Mouse (Mus musculus) midbrain, embryonic 15.5 days (tissue): Measurements from ENCODE around the gene Rab13. TPM values are rescaled to one million over a fixed set of nuclear protein-coding genes. Genes with fewer than 3 reads are reported as not detected.

ENCODE experiments used
- ATAC-seq: fragments of 200-750 bp; cut with Nextera tagmentation; replicated peaks from 2 replicates; pipeline ENCODE4 v1.8.0; 2017; ENCODE audit warnings: moderate TSS enrichment
- H3K27ac ChIP-seq: fragments of 300-500 bp; sonication (generic); 2 replicates; pipeline ENCODE4 v1.5.1; 2015; ENCODE audit warnings: mild to moderate bottlenecking, inconsistent platforms
- H3K27me3 ChIP-seq: fragments of 300-500 bp; sonication (generic); replicated peaks from 2 replicates; pipeline ENCODE4 v1.6.1; 2015; ENCODE audit warnings: inconsistent platforms
- H3K36me3 ChIP-seq: fragments of 300-500 bp; sonication (generic); replicated peaks from 2 replicates; pipeline ENCODE4 v1.6.1; 2015; ENCODE audit warnings: inconsistent platforms
- H3K4me1 ChIP-seq: fragments of 300-500 bp; sonication (generic); 2 replicates; pipeline ENCODE4 v1.6.1; 2015; ENCODE audit warnings: inconsistent platforms
- H3K4me2 ChIP-seq: fragments of 300-500 bp; sonication (generic); 2 replicates; pipeline ENCODE4 v1.6.1; 2015; ENCODE audit warnings: inconsistent platforms, mild to moderate bottlenecking, moderate library complexity
- H3K4me3 ChIP-seq: fragments of 300-500 bp; sonication (generic); 2 replicates; pipeline ENCODE4 v1.5.1; 2015; ENCODE audit warnings: mild to moderate bottlenecking, inconsistent platforms
- H3K9ac ChIP-seq: fragments of 300-500 bp; sonication (generic); 2 replicates; pipeline ENCODE4 v1.6.1; 2015; ENCODE audit warnings: mild to moderate bottlenecking, inconsistent platforms
- H3K9me3 ChIP-seq: fragments of 300-500 bp; sonication (generic); 2 replicates; pipeline ENCODE4 v1.6.1; 2016; ENCODE audit warnings: inconsistent platforms
- WGBS: fragments of 180-500 bp; shearing (Covaris S2); methylation state at CpG from one replicate; pipeline ENCODE4 v1.1.7; 2015; ENCODE audit warnings: mixed read lengths; 5-methylcytosine and 5-hydroxymethylcytosine counted together
- microRNA-seq: library from miRNA; unstranded; fragments of <30 nt; microRNA quantifications from one replicate; pipeline ENCODE4, GENCODE M21; 2016
- polyA plus RNA-seq: library from polyadenylated mRNA; unstranded; fragments of >200 nt; fragmentation: Nextera tagmentation; extraction: Ambion mirVana; gene quantifications from 2 replicates; pipeline ENCODE4 v1.2.1, GENCODE M21; 2015

The Rab13 gene
- polyA plus RNA-seq, 1 experiment from 2014 or later: 26.0 TPM

GRCm38 (mm10) chr3:90265932-90266741, 52.6 kb downstream of the Rab13 start:
- WGBS: 27% methylated on average over 16 of the region's 16 CpGs

GRCm38 (mm10) chr3:90266901-90267775, 53.6 kb downstream of the Rab13 start:
- H3K27ac ChIP-seq: no peak overlapping the region
- H3K4me1 ChIP-seq: peaks cover 14% of the 10 kb centered on the region
- peaks cover 21% of the 10 kb centered on the region for H3K36me3 ChIP-seq
- no peaks in the 10 kb centered on the region for H3K27me3 ChIP-seq
- H3K4me2 ChIP-seq: peak overlapping the region; percentile 78; the same call in 1 of the 2 replicates
- no peak for ATAC-seq
- H3K9ac ChIP-seq: no peak overlapping the region
- H3K4me3 ChIP-seq: no peak overlapping the region
- no peaks in the 10 kb centered on the region for H3K9me3 ChIP-seq
- WGBS: 91% methylated on average over 20 of the region's 20 CpGs

More at GRCm38 (mm10) chr3:90265932-90266741, 52.6 kb downstream of the Rab13 start:
- H3K27me3 ChIP-seq: no peaks in the 10 kb centered on the region
- H3K4me1 ChIP-seq: peaks cover 14% of the 10 kb centered on the region
- H3K9ac ChIP-seq: peak overlapping the region; percentile 85
- H3K4me2 ChIP-seq: peak overlapping the region; percentile 78
- peaks cover 27% of the 10 kb centered on the region for H3K36me3 ChIP-seq
- peak; percentile 63 for ATAC-seq
- H3K9me3 ChIP-seq: no peaks in the 10 kb centered on the region
- peak overlapping the region; percentile 95 for H3K27ac ChIP-seq
- H3K4me3 ChIP-seq: peak overlapping the region; percentile 82

- H3K4me3 ChIP-seq: no peak overlapping the region
- no peak overlapping the region for H3K9ac ChIP-seq
- no peaks in the 10 kb centered on the region for H3K27me3 ChIP-seq
- 97% methylated on average over 11 of the region's 11 CpGs for WGBS
- peaks cover 16% of the 10 kb centered on the region; the same call in 1 of the 2 replicates for H3K36me3 ChIP-seq
- no peak overlapping the region for H3K4me2 ChIP-seq
- H3K27ac ChIP-seq: no peak overlapping the region
- no peaks in the 10 kb centered on the region for H3K9me3 ChIP-seq
- H3K4me1 ChIP-seq: peaks cover 14% of the 10 kb centered on the region
- ATAC-seq: no peak
These were observed 54.7 kb downstream of the Rab13 start for GRCm38 (mm10) chr3:90268190-90268589.

- ATAC-seq: no peak
- Histone ChIP-seq H3K27me3 (no peaks in the 10 kb centered on the region), H3K9ac (no peak overlapping the region), H3K4me2 (no peak overlapping the region), H3K4me3 (no peak overlapping the region), H3K27ac (no peak overlapping the region), H3K4me1 (peaks cover 14% of the 10 kb centered on the region), H3K9me3 (no peaks in the 10 kb centered on the region), H3K36me3 (peaks cover 12% of the 10 kb centered on the region; the same call in 1 of the 2 replicates)
- 88% methylated on average over 16 of the region's 16 CpGs for WGBS
These were observed 55.5 kb downstream of the Rab13 start for GRCm38 (mm10) chr3:90268971-90269370.

- no peak overlapping the region for H3K9ac ChIP-seq
- no peaks in the 10 kb centered on the region for H3K9me3 ChIP-seq
- no peaks in the 10 kb centered on the region for H3K27me3 ChIP-seq
- peaks cover 17% of the 10 kb centered on the region; the same call in 1 of the 2 replicates for H3K36me3 ChIP-seq
- no peak for ATAC-seq
- H3K4me2 ChIP-seq: no peak overlapping the region
- WGBS: 95% methylated on average over 8 of the region's 8 CpGs
- no peak overlapping the region for H3K4me3 ChIP-seq
- peaks cover 10% of the 10 kb centered on the region for H3K4me1 ChIP-seq
- H3K27ac ChIP-seq: no peak overlapping the region
These were observed 57.3 kb downstream of the Rab13 start for GRCm38 (mm10) chr3:90270784-90271183.

- H3K27ac ChIP-seq: no peak overlapping the region
- no peak overlapping the region for H3K9ac ChIP-seq
- H3K4me1 ChIP-seq: no peaks in the 10 kb centered on the region
- no peak overlapping the region for H3K4me2 ChIP-seq
- H3K27me3 ChIP-seq: no peaks in the 10 kb centered on the region
- ATAC-seq: no peak
- H3K9me3 ChIP-seq: no peaks in the 10 kb centered on the region
- WGBS: 73% methylated on average over 9 of the region's 9 CpGs
- H3K4me3 ChIP-seq: no peak overlapping the region
- H3K36me3 ChIP-seq: peaks cover 25% of the 10 kb centered on the region; the same call in 1 of the 2 replicates
These were observed 58.7 kb downstream of the Rab13 start for GRCm38 (mm10) chr3:90272170-90272569.

- no peak overlapping the region for H3K9ac ChIP-seq
- H3K4me2 ChIP-seq: no peak overlapping the region
- H3K4me1 ChIP-seq: no peaks in the 10 kb centered on the region
- H3K27me3 ChIP-seq: no peaks in the 10 kb centered on the region
- H3K36me3 ChIP-seq: peaks cover 25% of the 10 kb centered on the region; the same call in 1 of the 2 replicates
- 94% methylated on average over 22 of the region's 22 CpGs for whole genome bisulfite sequencing
- H3K4me3 ChIP-seq: no peak overlapping the region
- no peak overlapping the region for H3K27ac ChIP-seq
- H3K9me3 ChIP-seq: no peaks in the 10 kb centered on the region
- no peak for ATAC-seq
These were observed 60.4 kb downstream of the Rab13 start for GRCm38 (mm10) chr3:90273855-90274254.

GRCm38 (mm10) chr3:90275286-90275685, 61.8 kb downstream of the Rab13 start:
- Histone ChIP-seq H3K36me3 (peaks cover 36% of the 10 kb centered on the region), H3K9ac (no peak overlapping the region), H3K4me2 (no peak overlapping the region), H3K4me1 (no peaks in the 10 kb centered on the region), H3K27me3 (no peaks in the 10 kb centered on the region), H3K27ac (no peak overlapping the region), H3K4me3 (no peak overlapping the region), H3K9me3 (no peaks in the 10 kb centered on the region)
- ATAC-seq: no peak
- 94% methylated on average over 11 of the region's 11 CpGs for WGBS

Small RNAs within 50 kb of the gene (microRNA-seq; reads per million reads assigned to microRNA genes)
- gene Mir7012: not detected

Other genes starting within 250 kb of the Rab13 start
- 106 and 121 TPM in 2 replicates for gene Hax1, start 214.9 kb upstream of the Rab13 start, polyA plus RNA-seq
- gene 4933434E20Rik, start 162.1 kb upstream of the Rab13 start, polyA plus RNA-seq: 205 and 210 TPM in 2 replicates
- 126 and 135 TPM in 2 replicates for gene Ubap2l, start 161.1 kb upstream of the Rab13 start, polyA plus RNA-seq
- gene Tpm3, start 141.0 kb upstream of the Rab13 start, polyA plus RNA-seq: 382 TPM in 2 replicates
- gene Nup210l, start 109.6 kb upstream of the Rab13 start, polyA plus RNA-seq: 0.26 and 0.43 TPM in 2 replicates
- gene Rps27, start within 50 bp of the Rab13 start, polyA plus RNA-seq: 731 and 753 TPM in 2 replicates
- gene Jtb, start 17.9 kb downstream of the Rab13 start, polyA plus RNA-seq: 90.6 and 94.3 TPM in 2 replicates
- gene Creb3l4, start 29.8 kb downstream of the Rab13 start, polyA plus RNA-seq: 1.6 and 2.3 TPM in 2 replicates
- 48.4 and 52.1 TPM in 2 replicates for gene Slc39a1, start 34.5 kb downstream of the Rab13 start, polyA plus RNA-seq
- 24.0 and 26.6 TPM in 2 replicates for gene Crtc2, start 40.5 kb downstream of the Rab13 start, polyA plus RNA-seq
- gene Dennd4b, start 51.5 kb downstream of the Rab13 start, polyA plus RNA-seq: 7.4 and 11.2 TPM in 2 replicates
- gene Gatad2b, start 79.5 kb downstream of the Rab13 start, polyA plus RNA-seq: 13.2 and 14.5 TPM in 2 replicates
- gene Slc27a3, start 176.2 kb downstream of the Rab13 start, polyA plus RNA-seq: 35.1 and 38.6 TPM in 2 replicates
- 37.8 and 39.2 TPM in 2 replicates for gene Ints3, start 219.9 kb downstream of the Rab13 start, polyA plus RNA-seq